Mouse (Mus musculus) layer of hippocampus, adult 9-10 months (tissue): ENCODE measurements around the gene Ppp1r10.

Experiments used
- DNase-seq: peaks from one replicate; pipeline ENCODE4 v3.0.0; 2022; ENCODE audit warnings: low spot score

Ppp1r10 gene

DNA sequence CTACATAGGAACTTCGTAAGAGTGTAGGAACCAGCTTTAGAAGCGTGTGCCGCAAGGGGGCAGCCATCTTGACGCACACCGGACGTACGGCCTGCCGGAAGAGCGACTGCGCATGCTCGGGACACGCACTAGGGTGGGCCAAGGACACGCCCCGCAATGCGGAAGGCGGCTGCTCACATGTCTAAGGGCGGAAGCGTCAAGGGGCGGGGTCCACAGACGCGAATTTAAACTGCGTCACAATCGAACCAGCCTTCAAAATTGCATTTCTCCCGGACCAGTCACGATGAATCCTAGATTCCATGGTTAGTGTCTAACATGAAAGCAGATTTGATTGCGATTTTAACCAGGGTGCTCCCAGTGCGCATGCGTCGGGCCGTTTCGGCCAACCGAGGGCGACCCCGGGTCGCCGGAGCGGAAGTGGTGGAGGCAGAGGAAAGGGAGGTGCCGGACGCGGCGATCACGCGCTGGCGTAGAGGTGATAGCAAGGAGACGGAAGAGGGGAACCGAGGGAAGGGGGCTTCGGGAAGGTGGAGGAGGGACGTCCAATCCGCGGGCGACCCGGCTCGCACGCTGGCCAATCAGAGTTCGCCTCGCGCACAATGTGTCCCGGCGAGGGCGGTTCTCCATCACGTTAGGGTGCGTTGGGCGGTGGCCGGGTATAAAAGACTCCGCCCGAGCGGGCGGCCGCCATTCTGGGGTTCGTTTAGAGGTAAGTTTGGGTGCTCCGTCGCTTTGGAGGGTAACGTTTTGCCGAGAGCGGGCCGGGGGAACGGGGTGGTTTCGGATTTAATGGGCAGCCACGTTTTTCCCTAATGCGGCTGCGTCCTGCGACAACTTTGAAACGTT is at the start of gene Ppp1r10, which contains the start of gene Mrps18b:
Gene Ppp1r10 (plus strand): TSS at position 138 of the 846 bp plus-strand sequence.
Gene Mrps18b (minus strand): TSS at position 93 of the 846 bp plus-strand sequence.
- DNase-seq: peak; percentile 99

DNA sequence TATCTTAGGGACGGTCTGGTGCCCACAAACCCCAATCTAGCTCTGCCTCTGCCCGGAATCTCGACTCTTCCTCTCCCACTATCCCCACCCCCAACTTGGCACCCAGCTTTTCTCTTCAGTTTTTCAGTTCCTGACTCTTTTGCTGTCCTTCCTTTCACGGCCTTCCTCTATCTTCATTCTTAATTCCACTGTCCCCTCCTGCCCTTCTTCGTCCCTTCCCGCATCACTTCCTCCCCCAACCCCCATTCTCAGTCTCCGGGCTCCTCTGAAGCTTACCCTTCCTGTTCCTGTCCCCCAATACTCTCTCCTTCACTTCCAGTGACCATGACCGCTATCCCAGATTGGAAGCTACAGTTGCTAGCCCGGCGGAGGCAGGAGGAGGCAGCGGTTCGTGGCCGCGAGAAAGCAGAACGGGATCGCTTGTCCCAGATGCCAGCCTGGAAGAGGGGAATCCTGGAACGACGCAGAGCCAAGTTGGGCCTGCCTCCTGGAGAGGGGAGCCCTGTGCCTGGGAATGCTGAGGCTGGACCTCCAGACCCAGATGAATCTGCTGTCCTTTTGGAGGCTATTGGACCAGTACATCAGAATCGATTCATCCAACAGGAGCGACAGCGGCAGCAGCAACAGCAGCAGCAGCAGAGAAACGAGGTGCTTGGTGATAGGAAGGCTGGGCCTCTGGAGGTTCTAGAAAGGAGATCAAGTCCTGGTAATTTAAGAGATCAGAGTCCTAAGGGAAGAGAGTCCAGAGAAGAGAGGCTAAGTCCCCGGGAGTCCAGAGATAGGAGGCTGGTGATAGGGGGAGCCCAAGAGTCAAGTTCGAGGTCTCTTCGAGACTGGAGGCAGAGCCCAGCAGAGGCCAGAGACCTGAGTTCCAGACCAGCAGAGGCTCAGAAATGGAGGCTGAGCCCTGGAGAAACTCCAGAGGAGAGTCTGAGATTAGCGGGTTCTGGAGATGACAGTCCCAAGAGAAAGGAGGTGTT is 49.0 kb upstream of the Ppp1r10 start:
- DNase-seq: no peak

DNA sequence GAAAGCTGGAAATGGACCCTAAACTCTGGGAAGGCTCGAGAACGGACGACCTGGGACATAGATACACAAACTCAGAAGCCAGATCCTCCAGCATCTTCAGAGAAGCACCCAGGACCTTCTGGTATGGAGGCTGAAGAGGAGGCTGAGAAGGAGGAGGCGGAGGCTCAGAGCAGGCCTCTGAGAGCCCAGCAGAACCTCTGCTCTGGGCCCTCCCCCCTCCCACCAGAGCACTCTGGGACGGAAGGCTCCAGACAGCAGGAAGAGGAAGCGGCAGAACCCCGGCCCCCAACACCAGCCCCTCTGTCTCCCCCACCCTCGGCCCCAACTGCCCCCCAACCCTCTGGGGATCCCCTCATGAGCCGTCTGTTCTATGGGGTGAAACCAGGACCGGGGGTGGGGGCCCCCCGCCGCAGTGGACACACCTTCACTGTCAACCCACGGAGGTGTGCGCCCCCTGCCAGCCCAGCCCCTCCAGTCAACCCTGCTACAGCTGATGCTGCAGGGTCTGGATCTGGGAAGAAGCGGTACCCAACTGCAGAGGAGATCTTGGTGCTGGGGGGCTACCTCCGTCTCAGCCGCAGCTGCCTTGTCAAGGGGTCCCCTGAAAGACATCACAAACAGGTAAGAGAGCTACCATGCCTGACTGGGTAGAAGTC is 47.9 kb upstream of the Ppp1r10 start:
- no peak for DNase-seq

DNA sequence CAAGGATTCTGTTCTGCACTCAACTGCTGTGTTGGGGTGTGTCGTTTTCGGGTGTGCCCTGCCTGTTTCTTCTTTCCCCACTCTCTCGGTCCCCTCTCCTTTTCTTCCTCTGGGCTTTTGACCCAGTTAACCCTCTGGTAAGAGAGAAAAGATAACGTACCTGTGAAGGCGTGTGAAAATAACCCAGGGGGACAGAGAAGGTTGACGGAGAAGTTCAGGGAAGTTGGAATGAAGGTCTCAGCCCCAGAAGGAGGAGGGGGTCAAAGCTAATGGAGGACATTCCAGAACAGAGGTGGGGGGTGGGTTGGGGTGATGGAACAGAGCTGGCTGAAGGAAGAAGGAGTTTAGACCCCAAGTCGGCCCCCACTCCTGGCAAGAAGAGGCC is 47.3 kb upstream of the Ppp1r10 start:
- no peak for DNase-seq

DNA sequence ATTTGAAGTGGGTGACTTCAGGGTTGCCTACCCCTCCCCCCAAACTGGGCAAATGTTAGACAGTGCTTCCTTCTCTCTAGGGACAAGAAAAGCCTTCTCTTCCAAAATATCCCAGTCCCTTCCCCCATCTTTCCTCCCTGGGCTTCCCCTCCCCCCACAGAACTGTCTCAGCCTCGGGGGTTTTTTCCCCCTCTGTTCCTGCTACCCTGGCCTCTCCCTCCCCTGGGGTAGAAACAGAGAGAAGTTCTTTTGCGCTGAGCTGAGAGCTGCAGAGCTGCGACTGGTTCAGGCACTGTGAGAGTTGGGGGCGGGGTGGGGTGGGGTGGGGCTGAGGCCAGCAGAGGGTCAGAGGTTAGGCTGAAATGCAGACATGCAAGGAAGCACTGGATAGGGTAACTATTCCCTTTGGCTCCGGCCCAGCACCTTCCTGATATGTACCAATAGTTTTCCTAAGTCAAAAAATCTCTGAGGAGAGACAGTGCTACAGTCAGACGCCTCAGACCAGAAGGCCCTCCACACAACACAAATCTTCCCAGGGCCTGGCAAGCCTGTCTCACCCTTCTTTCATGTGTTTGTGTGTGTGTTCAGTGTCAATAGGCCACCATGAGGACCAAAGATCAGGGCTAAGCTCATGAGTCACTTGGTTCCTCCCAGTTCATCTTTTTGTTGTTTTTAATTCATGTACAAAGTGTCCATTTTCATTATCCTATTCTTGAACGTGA is 46.7 kb upstream of the Ppp1r10 start:
- DNase-seq: no peak

DNA sequence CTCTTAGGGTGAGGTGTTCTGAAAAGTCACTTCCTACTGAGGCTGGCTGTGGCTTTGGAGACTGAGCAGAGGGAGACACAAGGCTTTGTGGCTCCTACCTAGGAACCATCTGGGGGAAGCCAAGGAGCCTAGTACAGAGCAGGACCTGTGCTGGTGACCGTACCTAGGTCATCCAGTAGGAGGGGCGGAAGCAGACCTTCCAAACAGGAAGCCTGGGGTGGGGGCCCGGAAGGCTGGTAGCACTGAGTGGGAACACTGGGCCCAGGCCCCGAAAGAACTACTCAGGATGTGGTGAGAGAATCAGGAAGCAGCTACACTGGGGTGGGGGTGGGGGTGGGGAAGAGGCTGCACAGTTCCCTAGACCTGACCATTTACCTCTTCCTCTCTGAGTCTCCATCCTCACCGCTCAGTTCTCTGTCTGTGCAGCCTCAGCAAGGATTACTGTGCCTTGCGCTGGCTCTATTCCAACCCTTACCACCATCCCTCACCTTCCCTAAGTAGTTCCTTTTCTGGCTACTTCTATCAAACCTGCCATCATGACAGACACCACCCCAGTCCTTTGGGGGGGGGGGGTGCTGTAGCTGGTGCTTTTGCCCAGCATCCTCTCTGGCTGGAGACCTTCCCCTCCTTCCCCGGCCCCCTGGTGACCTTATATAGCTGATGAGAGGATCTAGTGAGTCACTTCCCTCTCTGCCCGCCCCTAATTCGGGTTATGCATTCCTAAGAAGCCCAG is 45.9 kb upstream of the Ppp1r10 start:
- DNase-seq: no peak

DNA sequence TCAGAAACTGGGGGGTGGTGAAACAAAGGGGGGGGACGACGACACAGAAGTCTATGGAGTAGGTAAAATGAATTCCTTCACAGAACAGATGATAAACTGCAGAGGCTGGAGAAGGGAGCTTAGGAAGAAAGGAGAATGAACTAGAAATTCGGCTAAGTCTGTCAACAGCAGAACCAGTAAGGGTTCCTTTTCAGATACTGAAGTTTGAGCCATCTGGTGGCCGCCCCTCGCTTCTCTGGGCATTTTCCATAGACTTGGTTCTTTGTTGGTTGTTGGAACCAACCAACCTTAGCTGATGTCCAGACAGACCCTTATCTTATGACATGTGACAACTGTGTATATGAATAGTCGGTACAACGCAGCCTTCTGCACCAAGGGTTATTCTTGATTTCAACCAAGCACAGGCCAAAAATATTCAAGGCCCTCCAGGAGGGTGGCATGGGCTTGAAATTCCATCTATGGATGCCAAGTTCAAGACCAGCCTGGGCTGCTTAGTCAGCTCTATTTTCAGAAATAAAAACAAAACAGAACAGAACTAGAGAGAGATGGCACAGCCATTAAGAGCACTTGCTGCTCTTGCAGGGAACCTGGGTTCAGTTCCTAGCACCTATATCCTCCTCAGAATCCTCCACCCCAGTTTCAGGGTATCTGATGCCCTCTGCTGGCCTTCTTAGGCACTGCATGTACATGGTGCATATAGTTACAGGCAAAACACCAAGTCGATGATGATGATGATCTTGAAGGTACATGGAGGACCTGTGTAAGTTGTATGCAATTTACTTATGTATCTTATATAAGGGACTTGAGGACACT is 45.1 kb upstream of the Ppp1r10 start:
- DNase-seq: no peak

DNA sequence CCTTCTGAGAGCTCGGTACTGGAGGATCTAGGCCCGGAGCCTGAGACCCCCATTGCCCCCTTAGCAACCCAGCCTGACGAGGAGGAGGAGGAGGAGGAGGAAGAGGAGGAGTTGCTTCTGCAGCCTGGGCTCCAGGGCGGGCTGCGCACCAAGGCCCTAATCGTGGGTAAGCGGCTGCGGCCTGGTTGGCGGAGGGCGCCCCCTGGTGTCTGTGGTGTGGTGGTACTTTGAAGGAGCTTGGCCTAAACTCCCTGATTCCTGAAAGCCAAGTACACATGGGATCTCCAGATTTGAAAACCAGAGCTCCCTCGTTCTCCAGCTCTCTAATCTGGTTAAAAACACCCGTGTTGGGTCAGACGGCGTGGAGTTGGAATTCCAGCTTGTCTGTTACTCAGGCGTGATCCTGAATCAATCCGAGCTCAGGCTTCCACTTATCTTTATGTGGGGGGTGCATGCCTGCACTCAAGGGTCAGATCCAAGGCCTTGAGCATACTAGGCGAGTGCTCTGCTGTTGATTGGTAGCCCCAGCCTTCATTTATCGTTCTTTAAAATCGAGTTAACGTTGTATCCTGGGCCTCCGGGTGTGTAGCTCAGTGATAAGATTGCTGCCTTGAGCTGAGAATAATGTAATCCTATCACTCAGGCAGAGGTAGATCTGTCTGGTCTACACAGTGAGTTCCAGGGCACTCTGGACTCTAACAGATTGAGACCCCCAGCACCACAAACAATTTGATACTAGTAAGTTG is 42.3 kb upstream of the Ppp1r10 start:
- DNase-seq: no peak

DNA sequence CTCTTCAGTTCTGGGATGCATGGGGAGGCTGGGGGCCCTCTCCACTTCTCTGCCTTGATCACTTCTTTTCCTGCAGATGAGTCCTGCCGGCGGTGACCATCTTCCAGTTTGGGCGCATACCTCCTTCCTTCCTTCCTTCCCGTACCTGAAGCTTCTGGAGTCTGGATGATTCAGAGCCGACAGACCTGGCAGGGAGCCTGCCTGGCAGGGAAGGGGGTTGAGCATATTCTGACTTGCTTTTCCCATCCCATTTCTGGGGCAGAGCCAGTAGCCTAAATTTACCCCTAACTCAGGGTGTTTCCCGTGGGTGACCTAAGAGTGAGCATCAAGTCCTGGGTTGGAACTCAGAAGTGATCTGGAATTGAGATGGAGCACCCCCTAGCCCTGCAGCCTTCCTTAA is 41.5 kb upstream of the Ppp1r10 start:
- DNase-seq: no peak

DNA sequence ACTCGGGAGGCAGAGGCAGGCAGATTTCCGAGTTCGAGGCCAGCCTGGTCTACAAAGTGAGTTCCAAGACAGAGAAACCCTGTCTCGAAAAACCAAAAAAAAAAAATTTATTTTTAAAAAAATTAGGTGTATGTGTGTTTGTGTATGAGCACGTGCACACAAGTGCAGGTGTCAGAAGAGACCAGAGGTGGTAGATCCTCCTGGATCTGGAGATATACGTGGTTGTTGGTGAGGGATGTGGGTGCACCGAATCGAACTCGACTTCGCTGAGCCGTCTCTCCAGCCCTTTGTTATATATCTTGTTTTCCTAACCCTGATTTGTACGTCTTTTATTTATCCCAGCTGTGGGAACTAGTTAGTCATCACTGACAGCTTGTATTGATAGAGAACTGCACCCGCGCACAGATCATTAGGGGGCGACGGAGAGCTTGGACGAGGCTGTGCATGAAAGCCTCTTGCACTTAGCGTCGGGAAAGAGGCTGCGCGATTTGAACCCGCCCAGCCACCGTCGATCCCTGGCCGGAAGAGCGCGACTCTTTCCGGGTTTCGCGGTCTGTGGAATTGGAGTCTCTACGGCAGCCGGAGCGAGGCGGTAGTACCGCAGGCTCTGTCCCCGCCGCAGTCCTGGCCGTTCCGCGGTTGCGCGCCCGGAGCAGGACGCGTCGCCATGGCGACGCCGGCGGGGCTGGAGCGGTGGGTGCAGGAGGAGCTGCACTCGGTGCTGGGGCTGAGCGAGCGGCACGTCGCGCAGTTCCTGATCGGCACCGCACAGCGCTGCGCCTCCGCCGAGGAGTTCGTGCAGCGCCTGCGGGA is 36.8 kb upstream of the Ppp1r10 start, which contains the start of gene Dhx16:
Gene Dhx16 (plus strand): TSS at position 575 of the 813 bp plus-strand sequence.
- DNase-seq: peak; percentile 93

DNA sequence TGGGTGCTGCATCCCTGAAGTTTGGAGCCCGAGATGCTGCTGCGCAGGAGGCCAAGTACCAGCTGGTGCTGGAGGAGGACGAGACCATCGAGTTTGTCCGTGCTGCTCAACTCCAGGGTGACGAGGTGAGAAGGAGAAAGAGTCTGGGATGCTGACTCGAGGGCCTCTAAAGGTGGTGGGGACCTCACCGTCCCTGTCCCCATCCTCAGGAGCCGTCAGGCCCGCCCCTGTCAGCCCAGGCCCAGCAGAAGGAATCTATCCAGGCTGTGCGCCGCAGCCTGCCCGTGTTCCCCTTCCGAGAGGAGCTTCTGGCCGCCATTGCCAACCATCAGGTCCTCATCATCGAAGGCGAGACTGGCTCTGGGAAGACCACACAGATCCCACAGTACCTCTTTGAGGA is 33.3 kb upstream of the Ppp1r10 start:
- no peak for DNase-seq

DNA sequence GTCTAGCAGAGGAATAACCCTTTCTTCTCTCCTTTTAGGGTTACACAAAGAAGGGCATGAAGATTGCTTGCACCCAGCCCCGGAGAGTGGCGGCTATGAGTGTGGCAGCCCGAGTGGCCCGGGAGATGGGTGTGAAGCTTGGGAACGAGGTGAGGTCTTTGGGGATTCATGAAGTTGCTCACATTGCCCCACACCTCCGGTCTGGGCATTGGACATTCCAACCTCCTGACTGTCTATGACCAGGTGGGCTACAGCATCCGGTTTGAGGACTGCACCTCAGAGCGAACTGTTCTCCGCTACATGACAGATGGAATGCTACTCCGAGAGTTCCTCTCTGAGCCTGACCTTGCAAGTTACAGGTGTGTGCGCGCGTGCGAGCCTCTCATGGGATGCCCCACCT is 32.5 kb upstream of the Ppp1r10 start:
- no peak for DNase-seq

DNA sequence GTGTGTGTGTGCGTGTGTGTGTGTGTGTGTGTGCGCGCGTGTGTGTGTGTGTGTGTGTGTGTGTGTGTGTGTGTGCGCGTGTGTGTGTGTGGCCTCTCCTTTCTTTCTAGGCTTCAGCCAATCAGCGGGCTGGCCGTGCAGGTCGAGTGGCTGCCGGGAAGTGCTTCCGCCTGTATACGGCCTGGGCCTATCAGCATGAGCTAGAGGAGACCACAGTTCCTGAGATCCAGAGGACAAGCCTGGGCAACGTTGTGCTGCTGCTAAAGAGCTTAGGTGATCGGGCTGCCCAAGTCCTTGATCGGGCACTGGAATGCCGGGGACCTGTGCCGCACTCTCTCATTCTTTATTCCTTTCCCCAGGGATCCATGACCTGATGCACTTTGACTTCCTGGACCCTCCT is 28.5 kb upstream of the Ppp1r10 start:
- DNase-seq: no peak

DNA sequence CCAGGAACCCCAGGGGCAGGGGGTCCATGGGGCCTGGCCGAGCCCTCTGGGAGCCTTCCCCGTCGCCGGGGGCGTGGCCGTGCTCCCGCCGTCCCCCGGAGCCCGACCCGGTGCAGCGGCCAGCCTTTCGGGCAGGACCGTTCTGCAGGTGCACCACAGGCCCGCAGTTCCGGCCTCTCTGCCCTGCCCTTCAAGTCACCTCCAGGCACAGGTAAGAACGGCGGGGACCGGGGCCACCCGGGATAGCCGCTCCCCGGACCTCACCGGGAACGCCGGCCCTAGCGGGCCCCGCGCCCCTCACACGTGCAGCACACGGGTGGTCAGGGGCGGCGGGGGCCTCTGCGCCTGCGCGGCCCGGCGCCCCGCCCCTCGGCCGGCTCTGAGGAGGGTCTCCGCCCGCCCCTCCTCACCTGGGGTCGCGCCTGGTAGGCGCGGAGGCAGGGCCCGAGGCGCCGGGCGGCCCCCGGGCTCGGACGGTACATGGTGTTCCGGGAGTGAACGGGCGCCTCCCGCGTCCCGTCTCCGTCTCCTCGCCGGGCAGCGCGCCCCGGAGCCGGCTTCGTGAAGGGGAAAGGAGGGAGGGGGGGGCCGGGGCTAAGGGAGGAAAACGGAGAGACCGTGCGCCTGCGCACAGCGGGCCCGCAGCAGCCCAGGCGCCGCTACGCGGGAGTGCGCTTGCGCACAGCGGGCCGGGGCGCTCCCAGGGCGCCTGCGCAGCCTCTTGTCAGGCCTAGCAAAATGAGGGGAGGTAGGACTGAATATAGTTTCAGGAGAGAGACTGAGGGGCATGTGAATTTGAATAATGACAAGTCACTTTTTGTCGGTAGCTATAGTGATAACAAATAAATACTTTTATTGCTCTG is 19.2 kb upstream of the Ppp1r10 start, which contains the start of gene 2310061I04Rik:
Gene 2310061I04Rik (minus strand): TSS at position 651 of the 863 bp plus-strand sequence.
- peak; percentile 60 for DNase-seq

DNA sequence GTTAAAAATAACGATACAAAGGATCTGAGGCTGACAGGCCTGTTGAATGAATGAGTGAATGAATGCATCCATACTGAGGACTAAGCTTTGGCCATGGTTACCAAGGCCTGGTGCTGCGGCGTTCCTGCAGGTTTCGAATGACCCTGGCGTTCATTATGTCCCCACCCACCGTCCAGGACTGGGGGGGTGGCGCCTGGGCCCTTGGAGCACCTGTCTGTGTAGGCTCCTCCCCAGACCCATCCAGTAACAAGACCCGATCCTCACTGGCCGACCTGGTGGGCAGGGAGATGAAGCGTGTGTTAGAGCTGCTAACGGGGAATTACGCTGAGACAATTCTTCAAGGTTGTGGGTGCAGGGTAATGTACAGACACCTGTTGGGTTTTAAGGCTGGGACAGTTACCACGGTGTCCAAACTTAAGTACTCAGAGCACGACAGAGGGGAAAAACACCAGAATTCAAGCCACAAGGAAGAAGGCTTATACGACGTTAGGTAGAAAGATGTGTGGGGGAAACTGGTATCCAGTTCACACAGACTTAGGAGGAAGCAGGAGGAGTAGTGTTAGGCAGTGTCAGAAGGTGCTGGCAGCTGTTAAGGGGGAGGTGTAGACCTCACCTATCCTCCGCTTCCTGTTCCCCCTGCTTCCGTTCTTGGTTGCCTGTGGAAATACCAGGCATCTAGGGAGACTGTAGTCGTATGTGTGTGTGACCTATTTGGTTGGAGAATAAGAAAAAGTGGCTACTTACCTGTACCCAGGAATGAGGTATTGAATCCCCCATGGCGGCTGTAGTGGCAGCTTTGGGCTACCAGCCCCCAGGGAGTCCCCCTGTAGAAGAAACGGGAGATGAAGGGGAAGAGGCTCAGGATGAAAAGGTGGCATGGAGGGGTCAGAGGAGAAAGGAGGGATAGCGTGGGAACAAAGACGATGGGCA is 18.3 kb upstream of the Ppp1r10 start:
- DNase-seq: no peak

DNA sequence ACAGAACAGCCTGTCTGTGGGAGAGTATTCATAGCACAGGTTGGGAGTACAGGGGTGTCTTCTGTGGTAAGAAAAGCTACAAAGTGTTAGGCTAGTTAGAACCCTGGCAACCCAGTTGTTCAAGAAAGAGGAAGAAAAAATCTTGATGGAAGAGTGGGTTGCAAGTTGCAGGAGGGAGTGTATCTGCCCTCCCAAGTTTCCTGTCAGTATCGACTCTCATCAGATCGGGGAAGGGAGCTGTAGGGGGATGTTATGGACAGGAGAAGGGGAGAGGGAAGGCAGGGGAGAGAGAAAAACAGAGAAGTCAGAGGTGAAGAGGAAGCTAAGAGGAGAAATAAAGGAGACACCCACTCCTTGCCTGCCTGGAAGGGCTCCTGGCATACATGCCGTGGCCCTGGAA is 15.6 kb upstream of the Ppp1r10 start:
- DNase-seq: no peak
